Mouse (Mus musculus) intestine, postnatal 0 days (tissue): ENCODE measurements at regions not wholly inside any gene's neighbourhood (a gene's known extent, or its start where the extent isn't known, plus 50 kb on each side); places are given as distances from the start of the nearest gene placed in this dataset.

Source experiments
- ATAC-seq: fragments of 200-750 bp; cut with Nextera tagmentation; 2 replicates; pipeline ENCODE4 v1.8.0; 2017; ENCODE audit warnings: mild to moderate bottlenecking, moderate TSS enrichment, moderate library complexity
- H3K27ac ChIP-seq: fragments of 300-500 bp; sonication (generic); 2 replicates; pipeline ENCODE4 v1.5.1; 2014; ENCODE audit warnings: mild to moderate bottlenecking, low read depth, low read length, moderate library complexity
- H3K27me3 ChIP-seq: fragments of 300-500 bp; sonication (generic); replicated peaks from 2 replicates; pipeline ENCODE4 v1.6.1; 2014; ENCODE audit warnings: low read length, mixed read lengths; ENCODE audit not compliant: control insufficient read depth, insufficient read depth
- H3K36me3 ChIP-seq: fragments of 300-500 bp; sonication (generic); 2 replicates; pipeline ENCODE4 v1.6.1; 2014; ENCODE audit warnings: mild to moderate bottlenecking, moderate library complexity; ENCODE audit not compliant: control insufficient read depth, insufficient read depth
- H3K4me1 ChIP-seq: fragments of 300-500 bp; sonication (generic); replicated peaks from 2 replicates; pipeline ENCODE4 v1.6.1; 2014; ENCODE audit warnings: antibody characterized with exemption, low read length, mixed read lengths; ENCODE audit not compliant: control insufficient read depth, insufficient read depth
- H3K4me2 ChIP-seq: fragments of 300-500 bp; sonication (generic); replicated peaks from 2 replicates; pipeline ENCODE4 v1.6.1; 2014; ENCODE audit warnings: low read depth, mild to moderate bottlenecking, moderate library complexity
- H3K4me3 ChIP-seq: fragments of 300-500 bp; sonication (generic); 2 replicates; pipeline ENCODE4 v1.5.1; 2014; ENCODE audit warnings: low read depth, low read length
- H3K9ac ChIP-seq: fragments of 300-500 bp; sonication (generic); 2 replicates; pipeline ENCODE4 v1.6.1; 2014; ENCODE audit warnings: mild to moderate bottlenecking, low read depth, low read length
- H3K9me3 ChIP-seq: fragments of 300-500 bp; sonication (generic); 2 replicates; pipeline ENCODE4 v1.6.1; 2016; ENCODE audit warnings: mixed run types; ENCODE audit not compliant: control insufficient read depth
- CTCF ChIP-seq: sonication (generic); IDR thresholded peaks from 2 replicates; pipeline ENCODE4 v1.5.1; 2016; ENCODE audit warnings: low read depth, mild to moderate bottlenecking, control low read depth, antibody characterized with exemption, moderate library complexity
- WGBS: fragments of 180-500 bp; shearing (Covaris S2); extraction: QIAGEN DNeasy Blood & Tissue Kit; methylation state at CpG from one replicate; pipeline ENCODE4 v1.1.7; 2014; 5-methylcytosine and 5-hydroxymethylcytosine counted together

DNA sequence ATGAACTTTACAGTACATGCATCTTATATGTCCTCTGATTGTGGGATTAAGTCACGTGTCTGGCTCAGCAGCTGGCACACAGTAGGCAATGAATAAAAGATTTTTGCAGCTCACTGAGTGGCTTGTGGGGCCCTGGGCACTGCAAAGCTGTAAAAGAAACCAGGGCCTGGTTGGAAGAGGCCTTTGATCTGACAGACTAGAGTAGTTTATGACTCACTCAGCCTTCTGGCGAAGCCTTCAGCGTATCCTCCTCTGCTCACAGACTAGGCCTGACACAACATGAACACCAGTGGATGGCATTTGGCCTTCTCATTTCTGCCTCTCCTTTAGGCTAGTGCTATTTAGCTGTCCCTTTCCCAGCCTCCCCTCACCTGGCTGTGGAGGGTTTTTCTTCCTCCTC, 260.6 kb downstream of the Gm12728 start:
- 0 out of 2 replicates have a peak, but pooled peaks cover 12% of the 10 kb centered on the region for H3K4me1 ChIP-seq
- no peaks in the 10 kb centered on the region for H3K27me3 ChIP-seq
- H3K27ac ChIP-seq = peak overlapping the region; percentile 83
- 35% methylated on average over 3 of the region's 3 CpGs for WGBS
- ATAC-seq = peak; percentile 94
- TF ChIP-seq CTCF = no peak
- H3K9ac ChIP-seq = no peak overlapping the region
- no peaks in the 10 kb centered on the region for H3K36me3 ChIP-seq
- no peak overlapping the region for H3K4me2 ChIP-seq
- no peaks in the 10 kb centered on the region for H3K9me3 ChIP-seq
- H3K4me3 ChIP-seq = no peak overlapping the region

DNA sequence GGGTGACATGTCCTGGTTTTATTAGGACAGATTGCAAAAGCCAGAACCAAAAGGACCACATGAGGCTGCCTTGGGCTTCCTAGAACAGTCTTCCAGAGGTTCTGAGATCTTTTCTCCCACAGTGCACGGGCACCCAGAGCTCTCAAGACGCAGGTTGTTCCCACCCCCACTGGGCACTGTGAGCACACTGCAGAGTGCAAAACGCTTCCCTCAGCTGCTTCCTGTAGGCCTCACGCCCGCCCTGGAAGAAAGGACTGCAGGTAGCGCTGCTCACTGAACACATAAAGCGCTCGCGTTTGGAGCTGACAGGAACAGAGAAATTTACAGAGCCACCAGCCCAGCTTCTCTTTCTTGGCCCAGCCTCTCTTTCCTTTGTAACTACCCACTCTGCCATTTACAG, 262.5 kb upstream of the Usp24 start:
- H3K36me3 ChIP-seq = no peaks in the 10 kb centered on the region
- no peak for ATAC-seq
- 0 out of 2 replicates have a peak, but pooled peaks cover 12% of the 10 kb centered on the region for H3K4me1 ChIP-seq
- H3K9ac ChIP-seq = no peak overlapping the region
- H3K27me3 ChIP-seq = no peaks in the 10 kb centered on the region
- no peak overlapping the region for H3K4me3 ChIP-seq
- H3K9me3 ChIP-seq = no peaks in the 10 kb centered on the region
- no peak overlapping the region for H3K27ac ChIP-seq
- no peak overlapping the region for H3K4me2 ChIP-seq
- no peak for TF ChIP-seq CTCF
- WGBS = 50% methylated on average over 9 of the region's 9 CpGs

DNA sequence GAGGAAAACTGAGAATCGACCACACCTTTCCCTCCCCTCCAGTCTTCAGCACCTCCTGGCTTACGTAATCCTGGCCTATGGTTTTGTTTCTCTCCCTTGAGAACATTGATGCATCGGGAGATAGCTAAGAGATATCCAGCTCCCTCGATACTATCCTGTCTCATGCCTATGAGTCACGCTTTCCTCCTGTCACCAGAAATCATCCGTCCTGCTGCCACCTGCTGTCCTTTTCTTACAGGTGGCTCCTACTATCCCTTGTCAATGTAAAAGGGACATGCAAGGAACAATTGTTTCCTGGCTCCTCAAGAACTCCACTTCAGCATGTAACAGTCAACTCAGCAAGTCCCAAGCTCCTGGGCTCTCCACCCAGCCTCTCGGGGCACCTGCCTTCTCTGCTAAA, 261.7 kb upstream of the Usp24 start:
- H3K4me2 ChIP-seq = no peak overlapping the region
- ATAC-seq = no peak
- TF ChIP-seq CTCF = peak; percentile 75
- H3K9ac ChIP-seq = no peak overlapping the region
- 44% methylated on average over 7 of the region's 7 CpGs for WGBS
- H3K27ac ChIP-seq = peak overlapping the region; percentile 41; the same call in 1 of the 2 replicates
- 0 out of 2 replicates have a peak, but pooled peaks cover 9% of the 10 kb centered on the region for H3K4me1 ChIP-seq
- no peak overlapping the region for H3K4me3 ChIP-seq
- H3K9me3 ChIP-seq = no peaks in the 10 kb centered on the region
- H3K27me3 ChIP-seq = no peaks in the 10 kb centered on the region
- no peaks in the 10 kb centered on the region for H3K36me3 ChIP-seq

DNA sequence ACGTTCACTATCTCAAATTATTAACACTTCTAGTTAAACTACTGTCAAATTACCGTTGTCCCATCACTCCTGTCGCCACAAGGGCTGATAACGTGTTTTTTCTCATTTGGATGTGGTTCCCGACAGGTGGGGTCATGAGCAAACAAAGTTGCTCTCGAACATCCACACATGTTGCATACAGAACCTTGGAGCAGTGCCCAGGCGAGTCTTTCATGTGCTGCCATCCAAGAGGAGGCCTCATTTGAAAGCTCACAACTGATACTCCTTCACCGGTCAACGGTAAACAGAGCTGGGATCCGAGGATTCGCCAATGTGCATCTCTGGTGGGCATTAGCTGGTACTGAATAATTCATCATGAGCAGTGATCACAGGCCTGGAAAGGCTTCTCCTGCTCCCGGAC, 253.4 kb upstream of the Usp24 start:
- WGBS = 77% methylated on average over 12 of the region's 12 CpGs
- Histone ChIP-seq H3K4me1 (no peaks in the 10 kb centered on the region), H3K27me3 (no peaks in the 10 kb centered on the region), H3K36me3 (no peaks in the 10 kb centered on the region), H3K9ac (no peak overlapping the region), H3K27ac (no peak overlapping the region), H3K9me3 (no peaks in the 10 kb centered on the region), H3K4me3 (no peak overlapping the region), H3K4me2 (no peak overlapping the region)
- TF ChIP-seq CTCF = no peak
- no peak for ATAC-seq

DNA sequence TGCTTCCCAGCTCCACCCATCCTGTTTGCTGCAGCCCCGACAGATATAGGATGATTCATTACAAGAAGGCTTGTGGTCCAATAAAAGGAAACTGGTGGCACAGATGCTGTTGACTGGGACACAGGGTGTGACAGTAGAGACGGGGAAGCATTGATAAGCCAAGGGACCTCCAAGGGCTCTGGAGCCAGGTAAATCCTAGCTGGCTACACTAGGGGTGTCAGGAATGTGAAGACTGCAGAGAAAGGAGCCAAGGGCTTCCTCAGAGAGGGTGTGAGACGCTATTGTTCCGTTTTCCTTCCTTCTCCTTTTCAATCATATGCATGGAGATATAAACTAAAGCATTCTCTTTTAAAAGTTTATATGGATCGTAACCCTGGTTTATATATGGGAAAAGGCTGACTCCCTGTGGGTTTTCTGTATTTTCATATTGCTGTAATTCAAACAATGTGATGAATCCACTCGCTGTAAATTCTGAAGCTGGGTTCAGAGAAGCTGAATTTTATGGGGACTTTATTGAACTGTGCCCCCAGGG, 252.1 kb upstream of the Usp24 start:
- 53% methylated on average over 6 of the region's 6 CpGs for WGBS
- H3K4me1 ChIP-seq = no peaks in the 10 kb centered on the region
- H3K4me2 ChIP-seq = no peak overlapping the region
- no peak for ATAC-seq
- no peak overlapping the region for H3K4me3 ChIP-seq
- no peaks in the 10 kb centered on the region for H3K9me3 ChIP-seq
- H3K36me3 ChIP-seq = no peaks in the 10 kb centered on the region
- TF ChIP-seq CTCF = no peak
- no peaks in the 10 kb centered on the region for H3K27me3 ChIP-seq
- H3K27ac ChIP-seq = no peak overlapping the region
- H3K9ac ChIP-seq = no peak overlapping the region

DNA sequence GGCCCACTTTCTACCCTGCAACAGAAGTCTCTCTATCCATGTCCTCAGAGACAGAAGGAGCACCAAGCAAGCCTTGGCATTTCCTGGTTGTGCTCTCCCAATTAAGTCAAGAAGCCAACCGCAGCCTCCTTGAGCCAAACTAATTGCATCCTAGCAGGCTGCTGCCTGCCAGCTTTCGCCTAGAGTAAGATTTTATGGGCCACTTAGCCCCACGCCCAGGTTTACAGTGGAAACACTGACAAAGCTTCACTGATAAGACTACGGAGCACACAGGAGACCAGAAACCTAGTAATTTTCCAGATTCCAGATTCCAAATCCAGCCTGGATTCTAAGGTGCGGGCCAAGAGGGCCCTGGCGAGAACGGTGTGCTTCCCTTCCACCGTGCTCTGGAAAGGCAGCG, 249.0 kb upstream of the Usp24 start:
- ATAC-seq = no peak
- no peak overlapping the region for H3K4me3 ChIP-seq
- H3K9ac ChIP-seq = no peak overlapping the region
- no peak overlapping the region for H3K4me2 ChIP-seq
- H3K27ac ChIP-seq = no peak overlapping the region
- TF ChIP-seq CTCF = no peak
- H3K27me3 ChIP-seq = no peaks in the 10 kb centered on the region
- no peaks in the 10 kb centered on the region for H3K9me3 ChIP-seq
- 38% methylated on average over 9 of the region's 9 CpGs for WGBS
- no peaks in the 10 kb centered on the region for H3K36me3 ChIP-seq
- no peaks in the 10 kb centered on the region for H3K4me1 ChIP-seq

DNA sequence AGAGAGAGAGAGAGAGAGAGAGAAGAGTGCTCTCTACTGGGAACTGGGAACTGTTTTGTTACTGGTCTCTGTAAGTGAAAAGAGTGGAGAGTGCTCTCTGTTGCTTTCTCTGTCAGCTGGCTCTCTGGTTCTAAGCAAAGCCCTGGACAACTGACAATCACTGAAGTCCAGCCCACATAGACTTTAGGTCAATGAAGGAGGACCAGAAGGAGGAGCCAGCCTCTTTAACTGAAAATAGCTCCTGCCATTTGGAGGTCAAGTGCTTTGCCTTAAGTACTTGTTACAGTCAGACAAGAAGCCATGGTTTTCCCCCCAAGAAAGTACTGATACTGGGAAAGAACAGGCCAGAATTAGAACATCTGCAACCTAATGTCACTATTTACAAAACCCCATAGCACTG, 232.5 kb upstream of the Usp24 start:
- no peaks in the 10 kb centered on the region for H3K9me3 ChIP-seq
- no peak overlapping the region for H3K4me3 ChIP-seq
- H3K4me1 ChIP-seq = no peaks in the 10 kb centered on the region
- H3K4me2 ChIP-seq = no peak overlapping the region
- H3K36me3 ChIP-seq = no peaks in the 10 kb centered on the region
- H3K9ac ChIP-seq = no peak overlapping the region
- no peak for TF ChIP-seq CTCF
- no peak for ATAC-seq
- no peaks in the 10 kb centered on the region for H3K27me3 ChIP-seq
- H3K27ac ChIP-seq = no peak overlapping the region
